ENCODE assay signal across 26 mouse cellular contexts in genomic region chr8:106346123-106346522, GRCm38 (mm10). TPM values are rescaled to one million over a fixed set of nuclear protein-coding genes. Genes with fewer than 3 reads are reported as not detected.
"Had no signal": no experiment of that assay in that cellular context is flagged by ENCODE, and none has a peak within 500 bp of the region (broad histone marks: within the 10 kb centered on the region; RNA-seq: fewer than 3 reads in every experiment).

No protein-coding gene starts in this region.

- H3K9me3 ChIP-seq: heart, embryonic 10.5 days; heart, embryonic 13.5 days; heart, embryonic 15.5 days; hindbrain, embryonic 10.5 days; hindbrain, embryonic 12.5 days; intestine, embryonic 15.5 days; limb, embryonic 13.5 days; limb, embryonic 15.5 days; liver, embryonic 12.5 days had no signal

- H3K4me3 ChIP-seq: gastrocnemius, adult 2 months; heart, adult 2 months; heart, embryonic 10.5 days; heart, embryonic 13.5 days; heart, embryonic 15.5 days; hindbrain, embryonic 10.5 days; hindbrain, embryonic 12.5 days; intestine, embryonic 15.5 days; layer of hippocampus, adult 2 months; limb, embryonic 13.5 days; limb, embryonic 15.5 days; liver, embryonic 12.5 days had no signal

- H3K36me3 ChIP-seq: heart, embryonic 10.5 days; heart, embryonic 13.5 days; heart, embryonic 15.5 days; hindbrain, embryonic 10.5 days; hindbrain, embryonic 12.5 days; intestine, embryonic 15.5 days; limb, embryonic 13.5 days; limb, embryonic 15.5 days; liver, embryonic 12.5 days had no signal

- ATAC-seq: hindbrain, embryonic 16.5 days; inflammation-experienced regulatory T-cells, adult 6 months; intestine, embryonic 15.5 days; intestine, postnatal 0 days; liver, embryonic 12.5 days had no signal

- H3K27me3 ChIP-seq: heart, embryonic 13.5 days; heart, embryonic 15.5 days; hindbrain, embryonic 12.5 days; intestine, embryonic 15.5 days; limb, embryonic 13.5 days; limb, embryonic 15.5 days; liver, embryonic 12.5 days had no signal

- H3K4me1 ChIP-seq: hindbrain, embryonic 12.5 days; intestine, embryonic 15.5 days; limb, embryonic 13.5 days; limb, embryonic 15.5 days; liver, embryonic 12.5 days had no signal

- H3K27ac ChIP-seq: gastrocnemius, adult 2 months; heart, adult 2 months; heart, embryonic 10.5 days; heart, embryonic 13.5 days; heart, embryonic 15.5 days; hindbrain, embryonic 10.5 days; hindbrain, embryonic 12.5 days; hindbrain, embryonic 14.5 days; intestine, embryonic 15.5 days; layer of hippocampus, adult 2 months; limb, embryonic 13.5 days; limb, embryonic 15.5 days; liver, embryonic 12.5 days; liver, embryonic 14.5 days had no signal

- H3K4me2 ChIP-seq: heart, embryonic 13.5 days; heart, embryonic 15.5 days; hindbrain, embryonic 12.5 days; hindbrain, embryonic 14.5 days; intestine, embryonic 15.5 days; limb, embryonic 13.5 days; limb, embryonic 15.5 days; liver, embryonic 12.5 days had no signal

- H3K9ac ChIP-seq: heart, embryonic 13.5 days; heart, embryonic 15.5 days; hindbrain, embryonic 12.5 days; hindbrain, embryonic 14.5 days; intestine, embryonic 15.5 days; limb, embryonic 13.5 days; limb, embryonic 15.5 days; liver, embryonic 12.5 days; liver, embryonic 14.5 days had no signal

- DNase-seq: gastrocnemius, adult 2 months; gastrocnemius, postnatal 10 days; gastrocnemius, postnatal 25 days; heart, adult 2 months; kidney, adult 18-20 months; kidney, adult 8-10 months; kidney, postnatal 10 days; kidney, postnatal 25 days; kidney, postnatal 4 days; layer of hippocampus, postnatal 36 days; left cerebral cortex, postnatal 4 days had no signal

RNA-seq across cellular contexts. Expression of gene Smpd3, which starts 8.3 kb away (rescaled TPM):
- polyA plus RNA-seq: inflammation-experienced regulatory T-cells, adult 6 months had no signal
